Mouse (Mus musculus): ENCODE results near the gene Lcn5. TPM values are rescaled to one million over a fixed set of nuclear protein-coding genes. Genes with fewer than 3 reads are reported as not detected.

Lcn5 gene
- polyA plus RNA-seq (2014; fragmentation: Nextera tagmentation; extraction: Ambion mirVana): not detected in 2 replicates

- Histone ChIP-seq H3K36me3 (ENCODE audit: control insufficient read depth, insufficient read depth, low read length) (no peaks in the 10 kb centered on the region), H3K4me2 (ENCODE audit: low read depth, low read length, severe bottlenecking) (no peak within 1 kb of the TSS), H3K9me3 (ENCODE audit: control insufficient read depth, low read length) (no peaks in the 10 kb centered on the region), H3K27me3 (ENCODE audit: control insufficient read depth, insufficient read depth, low read length) (no peaks in the 10 kb centered on the region), H3K4me1 (replicated peaks; ENCODE audit: control insufficient read depth, insufficient read depth, low read length) (no peaks in the 10 kb centered on the region), H3K4me3 (ENCODE audit: low read depth, low read length) (no peak within 1 kb of the TSS), H3K27ac (ENCODE audit: low read depth, low read length) (no peak within 1 kb of the TSS), H3K9ac (ENCODE audit: low read length) (no peak within 1 kb of the TSS)
- DNase-seq (ENCODE audit: low spot score) (no peak), ATAC-seq (replicated peaks; ENCODE audit: low FRiP score) (no peak)
These were observed at the start of gene Lcn5 for GRCm38 (mm10) chr2:25657652-25658051. TSS of gene Lcn5 (plus strand) at chr2:25657952.

GRCm38 (mm10) chr2:25608671-25609070 is 49.1 kb upstream of the Lcn5 start:
- Histone ChIP-seq H3K27ac (ENCODE audit: low read depth, low read length) (no peak overlapping the region), H3K9ac (ENCODE audit: low read length) (peak overlapping the region; percentile 35; the same call in 1 of the 2 replicates), H3K27me3 (ENCODE audit: control insufficient read depth, insufficient read depth, low read length) (no peaks in the 10 kb centered on the region; the same call in 1 of the 2 replicates), H3K4me1 (replicated peaks; ENCODE audit: control insufficient read depth, insufficient read depth, low read length) (peaks cover 3% of the 10 kb centered on the region; the same call in 1 of the 2 replicates), H3K9me3 (ENCODE audit: control insufficient read depth, low read length) (no peaks in the 10 kb centered on the region), H3K4me3 (ENCODE audit: low read depth, low read length) (peak overlapping the region; percentile 99), H3K36me3 (ENCODE audit: control insufficient read depth, insufficient read depth, low read length) (no peaks in the 10 kb centered on the region), H3K4me2 (ENCODE audit: low read depth, low read length, severe bottlenecking) (peak overlapping the region; percentile 71)
- DNase-seq (ENCODE audit: low spot score) (no peak), ATAC-seq (replicated peaks; ENCODE audit: low FRiP score) (no peak)
- 67% methylated on average over 10 of the region's 10 CpGs for WGBS

- H3K27me3 ChIP-seq (ENCODE audit: control insufficient read depth, insufficient read depth, low read length): peaks cover 22% of the 10 kb centered on the region
- H3K4me3 ChIP-seq (ENCODE audit: low read depth, low read length): no peak overlapping the region
- DNase-seq (ENCODE audit: low spot score): no peak
- H3K27ac ChIP-seq (ENCODE audit: low read depth, low read length): no peak overlapping the region
- 22% methylated on average over 21 of the region's 22 CpGs for WGBS
- no peak for ATAC-seq (replicated peaks; ENCODE audit: low FRiP score)
- no peak overlapping the region for H3K9ac ChIP-seq (ENCODE audit: low read length)
- H3K9me3 ChIP-seq (ENCODE audit: control insufficient read depth, low read length): no peaks in the 10 kb centered on the region
- no peaks in the 10 kb centered on the region for H3K36me3 ChIP-seq (ENCODE audit: control insufficient read depth, insufficient read depth, low read length)
- H3K4me2 ChIP-seq (ENCODE audit: low read depth, low read length, severe bottlenecking): no peak overlapping the region
- H3K4me1 ChIP-seq (replicated peaks; ENCODE audit: control insufficient read depth, insufficient read depth, low read length): no peaks in the 10 kb centered on the region; the same call in 1 of the 2 replicates
These were observed 41.4 kb upstream of the Lcn5 start for GRCm38 (mm10) chr2:25616398-25616797.

- H3K4me2 ChIP-seq (ENCODE audit: low read depth, low read length, severe bottlenecking): no peak within 1 kb of the TSS
- H3K4me3 ChIP-seq (ENCODE audit: low read depth, low read length): no peak within 1 kb of the TSS
- H3K27ac ChIP-seq (ENCODE audit: low read depth, low read length): no peak within 1 kb of the TSS
- no peak for ATAC-seq (replicated peaks; ENCODE audit: low FRiP score)
- no peak within 1 kb of the TSS for H3K9ac ChIP-seq (ENCODE audit: low read length)
- WGBS: 77% methylated on average over 3 of the region's 3 CpGs
- H3K4me1 ChIP-seq (replicated peaks; ENCODE audit: control insufficient read depth, insufficient read depth, low read length): no peaks in the 10 kb centered on the region; the same call in 1 of the 2 replicates
- H3K9me3 ChIP-seq (ENCODE audit: control insufficient read depth, low read length): no peaks in the 10 kb centered on the region
- H3K36me3 ChIP-seq (ENCODE audit: control insufficient read depth, insufficient read depth, low read length): no peaks in the 10 kb centered on the region
- DNase-seq (ENCODE audit: low spot score): no peak
- H3K27me3 ChIP-seq (ENCODE audit: control insufficient read depth, insufficient read depth, low read length): peaks cover 22% of the 10 kb centered on the region
These were observed 40.2 kb upstream of the Lcn5 start, which contains the start of gene Ccdc183 for GRCm38 (mm10) chr2:25617578-25617977. TSS of gene Ccdc183 (minus strand) at chr2:25617678.

- 85% methylated on average over 6 of the region's 6 CpGs for WGBS
- Histone ChIP-seq H3K27me3 (ENCODE audit: control insufficient read depth, insufficient read depth, low read length) (peaks cover 17% of the 10 kb centered on the region), H3K9ac (ENCODE audit: low read length) (no peak overlapping the region)
These were observed 37.4 kb upstream of the Lcn5 start for GRCm38 (mm10) chr2:25620386-25620785.

GRCm38 (mm10) chr2:25620852-25621228 is 36.9 kb upstream of the Lcn5 start:
- Histone ChIP-seq H3K4me2 (ENCODE audit: low read depth, low read length, severe bottlenecking) (no peak overlapping the region), H3K4me3 (ENCODE audit: low read depth, low read length) (no peak overlapping the region), H3K27me3 (ENCODE audit: control insufficient read depth, insufficient read depth, low read length) (peaks cover 14% of the 10 kb centered on the region), H3K4me1 (replicated peaks; ENCODE audit: control insufficient read depth, insufficient read depth, low read length) (no peaks in the 10 kb centered on the region; the same call in 1 of the 2 replicates), H3K36me3 (ENCODE audit: control insufficient read depth, insufficient read depth, low read length) (no peaks in the 10 kb centered on the region), H3K27ac (ENCODE audit: low read depth, low read length) (no peak overlapping the region), H3K9me3 (ENCODE audit: control insufficient read depth, low read length) (no peaks in the 10 kb centered on the region), H3K9ac (ENCODE audit: low read length) (no peak overlapping the region)
- ATAC-seq (replicated peaks; ENCODE audit: low FRiP score) (no peak; the same call in 1 of the 2 replicates), DNase-seq (ENCODE audit: low spot score) (no peak)
- 88% methylated on average over 4 of the region's 4 CpGs for WGBS

More at GRCm38 (mm10) chr2:25620386-25620785, 37.4 kb upstream of the Lcn5 start:
- no peak for DNase-seq (ENCODE audit: low spot score)
- Histone ChIP-seq H3K27ac (ENCODE audit: low read depth, low read length) (no peak overlapping the region), H3K4me1 (replicated peaks; ENCODE audit: control insufficient read depth, insufficient read depth, low read length) (no peaks in the 10 kb centered on the region; the same call in 1 of the 2 replicates), H3K4me3 (ENCODE audit: low read depth, low read length) (no peak overlapping the region), H3K4me2 (ENCODE audit: low read depth, low read length, severe bottlenecking) (no peak overlapping the region), H3K9me3 (ENCODE audit: control insufficient read depth, low read length) (no peaks in the 10 kb centered on the region), H3K36me3 (ENCODE audit: control insufficient read depth, insufficient read depth, low read length) (no peaks in the 10 kb centered on the region)
- ATAC-seq (replicated peaks; ENCODE audit: low FRiP score): no peak

GRCm38 (mm10) chr2:25621229-25622200 is 36.2 kb upstream of the Lcn5 start, which contains the start of gene Tmem141:
TSS of gene Tmem141 (minus strand) at chr2:25622005.
- 5% methylated on average over 34 of the region's 34 CpGs for WGBS
- ATAC-seq (replicated peaks; ENCODE audit: low FRiP score): peak; percentile 92
- H3K27me3 ChIP-seq (ENCODE audit: control insufficient read depth, insufficient read depth, low read length): peaks cover 7% of the 10 kb centered on the region
- peak within 1 kb of the TSS; percentile 38 for H3K4me3 ChIP-seq (ENCODE audit: low read depth, low read length)
- no peaks in the 10 kb centered on the region; the same call in 1 of the 2 replicates for H3K4me1 ChIP-seq (replicated peaks; ENCODE audit: control insufficient read depth, insufficient read depth, low read length)
- peak; percentile 88 for DNase-seq (ENCODE audit: low spot score)
- peak within 1 kb of the TSS; percentile 62 for H3K9ac ChIP-seq (ENCODE audit: low read length)
- H3K36me3 ChIP-seq (ENCODE audit: control insufficient read depth, insufficient read depth, low read length): no peaks in the 10 kb centered on the region
- H3K4me2 ChIP-seq (ENCODE audit: low read depth, low read length, severe bottlenecking): peak within 1 kb of the TSS; percentile 72
- no peak within 1 kb of the TSS for H3K27ac ChIP-seq (ENCODE audit: low read depth, low read length)
- H3K9me3 ChIP-seq (ENCODE audit: control insufficient read depth, low read length): no peaks in the 10 kb centered on the region

GRCm38 (mm10) chr2:25625986-25626385 is 31.8 kb upstream of the Lcn5 start:
- Histone ChIP-seq H3K9ac (ENCODE audit: low read length) (no peak overlapping the region), H3K9me3 (ENCODE audit: control insufficient read depth, low read length) (no peaks in the 10 kb centered on the region), H3K4me1 (replicated peaks; ENCODE audit: control insufficient read depth, insufficient read depth, low read length) (no peaks in the 10 kb centered on the region; the same call in 1 of the 2 replicates), H3K4me3 (ENCODE audit: low read depth, low read length) (no peak overlapping the region), H3K27ac (ENCODE audit: low read depth, low read length) (no peak overlapping the region), H3K27me3 (ENCODE audit: control insufficient read depth, insufficient read depth, low read length) (no peaks in the 10 kb centered on the region; the same call in 1 of the 2 replicates), H3K36me3 (ENCODE audit: control insufficient read depth, insufficient read depth, low read length) (no peaks in the 10 kb centered on the region), H3K4me2 (ENCODE audit: low read depth, low read length, severe bottlenecking) (no peak overlapping the region)
- ATAC-seq (replicated peaks; ENCODE audit: low FRiP score) (no peak), DNase-seq (ENCODE audit: low spot score) (no peak)
- WGBS: 80% methylated on average over 5 of the region's 5 CpGs

Data from forebrain, embryonic 11.5 days (tissue).